Mouse (Mus musculus) MEL (cell line): ENCODE data around the gene Dusp5. TPM values are rescaled to one million over a fixed set of nuclear protein-coding genes. Genes with fewer than 3 reads are reported as not detected.

Experiments
- DNase-seq: peaks from one replicate; pipeline ENCODE4 v3.0.0; 2011; ENCODE audit warnings: low read depth, low spot score
- H3K27ac ChIP-seq: 2 replicates; pipeline ENCODE4 v1.5.1; 2012; ENCODE audit warnings: low read depth, mild to moderate bottlenecking, control low read depth, low read length, moderate library complexity; ENCODE audit not compliant: control insufficient read depth
- H3K27me3 ChIP-seq, 2 experiments: fragments of 150-350 bp in 1 of 2; sonication (generic) in 1 of 2; 2 replicates each; pipeline ENCODE4 v1.6.1; 2012; ENCODE audit warnings: low read length in 2 of 2, mild to moderate bottlenecking in 2 of 2, improper control_type of control experiment in 1 of 2, moderate library complexity in 1 of 2; ENCODE audit not compliant: insufficient read depth in 2 of 2, control insufficient read depth in 1 of 2
- H3K36me3 ChIP-seq, 2 experiments: 2 replicates each; pipeline ENCODE4 v1.6.1; 2012 to 2014; ENCODE audit warnings: low read length in 2 of 2, improper control_type of control experiment in 1 of 2, inconsistent platforms in 1 of 2, mild to moderate bottlenecking in 1 of 2; ENCODE audit not compliant: insufficient read depth in 2 of 2, control insufficient read depth in 1 of 2
- H3K4me1 ChIP-seq, 2 experiments: fragments of 150-350 bp in 1 of 2; sonication (generic) in 1 of 2; 2 replicates each; pipeline ENCODE4 v1.6.1; 2012; ENCODE audit warnings: low read length in 2 of 2, improper control_type of control experiment in 1 of 2, mild to moderate bottlenecking in 1 of 2; ENCODE audit not compliant: insufficient read depth in 2 of 2, control insufficient read depth in 1 of 2
- H3K4me3 ChIP-seq, 2 experiments: fragments of 150-350 bp in 1 of 2; sonication (generic) in 1 of 2; 2 replicates each; pipeline ENCODE4 v1.5.1; 2012; ENCODE audit warnings: low read depth in 2 of 2, low read length in 2 of 2, mild to moderate bottlenecking in 2 of 2, moderate library complexity in 2 of 2, control low read depth in 1 of 2, improper control_type of control experiment in 1 of 2; ENCODE audit not compliant: control insufficient read depth in 1 of 2, insufficient read depth in 1 of 2
- H3K79me2 ChIP-seq: 2 replicates; pipeline ENCODE4 v1.6.1; 2012; ENCODE audit warnings: mild to moderate bottlenecking, low read length, moderate library complexity; ENCODE audit not compliant: control insufficient read depth, poor library complexity, insufficient read depth
- H3K9ac ChIP-seq: 2 replicates; pipeline ENCODE4 v1.6.1; 2012; ENCODE audit warnings: low read depth, mild to moderate bottlenecking, control low read depth, low read length, moderate library complexity; ENCODE audit not compliant: control insufficient read depth, poor library complexity, severe bottlenecking
- H3K9me3 ChIP-seq: fragments of 150-350 bp; sonication (generic); replicated peaks from 2 replicates; pipeline ENCODE4 v1.6.1; 2012; ENCODE audit warnings: mild to moderate bottlenecking, low read length, improper control_type of control experiment, moderate library complexity; ENCODE audit not compliant: insufficient read depth
- BHLHE40 ChIP-seq: IDR thresholded peaks from 2 replicates; pipeline ENCODE4 v1.6.1; 2012; ENCODE audit warnings: low read depth, mild to moderate bottlenecking, inconsistent platforms, low read length, improper control_type of control experiment, borderline replicate concordance
- CHD2 ChIP-seq: IDR thresholded peaks from 2 replicates; pipeline ENCODE4 v1.6.1; 2011; ENCODE audit warnings: low read length, improper control_type of control experiment
- E2F4 ChIP-seq: IDR thresholded peaks from 2 replicates; pipeline ENCODE4 v1.6.1; 2011; ENCODE audit warnings: low read depth, low read length, improper control_type of control experiment, borderline replicate concordance
- GATA1 ChIP-seq: IDR thresholded peaks from 2 replicates; pipeline ENCODE4 v1.6.1; 2011; ENCODE audit warnings: low read depth, low read length, improper control_type of control experiment
- JUND ChIP-seq: IDR thresholded peaks from 2 replicates; pipeline ENCODE4 v1.6.1; 2011; ENCODE audit warnings: low read depth, mild to moderate bottlenecking, improper control_type of control experiment, low read length
- MAFK ChIP-seq: IDR thresholded peaks from 2 replicates; pipeline ENCODE4 v1.6.1; 2011; ENCODE audit warnings: low read depth, mild to moderate bottlenecking, low read length, improper control_type of control experiment, borderline replicate concordance
- MYB ChIP-seq: IDR thresholded peaks from 2 replicates; pipeline ENCODE4 v1.6.1; 2011; ENCODE audit warnings: mild to moderate bottlenecking, low read depth, low read length, improper control_type of control experiment
- NELFE ChIP-seq: IDR thresholded peaks from 2 replicates; pipeline ENCODE4 v1.6.1; 2011; ENCODE audit warnings: low read depth, low read length, improper control_type of control experiment
- NRF1 ChIP-seq: IDR thresholded peaks from 2 replicates; pipeline ENCODE4 v1.6.1; 2014; ENCODE audit warnings: low read depth, mild to moderate bottlenecking, inconsistent platforms, low read length, improper control_type of control experiment, moderate library complexity; ENCODE audit not compliant: poor library complexity, insufficient read depth, severe bottlenecking
- POLR2AphosphoS2 ChIP-seq: IDR thresholded peaks from 2 replicates; pipeline ENCODE4 v1.6.1; 2011; ENCODE audit warnings: low read length, improper control_type of control experiment
- RCOR1 ChIP-seq: IDR thresholded peaks from 2 replicates; pipeline ENCODE4 v1.6.1; 2012; ENCODE audit warnings: low read depth, mild to moderate bottlenecking, inconsistent platforms, low read length, improper control_type of control experiment
- TAL1 ChIP-seq: IDR thresholded peaks from 2 replicates; pipeline ENCODE4 v1.6.1; 2012; ENCODE audit warnings: mild to moderate bottlenecking, inconsistent platforms, low read length, moderate library complexity, mixed read lengths
- USF1 ChIP-seq: IDR thresholded peaks from 2 replicates; pipeline ENCODE4 v1.6.1; 2014; ENCODE audit warnings: low read depth, mild to moderate bottlenecking, inconsistent platforms, low read length, improper control_type of control experiment, moderate library complexity
- ZC3H11A ChIP-seq: IDR thresholded peaks from 2 replicates; pipeline ENCODE4 v1.6.1; 2012; ENCODE audit warnings: low read depth, mild to moderate bottlenecking, inconsistent platforms, low read length, improper control_type of control experiment
- ZKSCAN1 ChIP-seq: IDR thresholded peaks from 2 replicates; pipeline ENCODE4 v1.6.1; 2012; ENCODE audit warnings: low read depth, mild to moderate bottlenecking, inconsistent platforms, low read length, improper control_type of control experiment, moderate library complexity
- polyA plus RNA-seq, 2 experiments: library from polyadenylated mRNA; stranded (reverse) in 1 of 2; unstranded in 1 of 2; fragments of >175 nt in 1 of 2; fragments of >200 nt in 1 of 2; gene quantifications; 2 replicates each; pipeline versions ENCODE4 v1.2.1 to v1.2.4; 2012; ENCODE audit warnings: low replicate concordance in 2 of 2, low read depth in 1 of 2; ENCODE audit not compliant: insufficient read length in 2 of 2, insufficient read depth in 1 of 2, missing spikeins in 1 of 2
- total RNA-seq: library from RNA; depleted of rRNA; stranded (reverse); fragments of 300-350 nt; gene quantifications from 2 replicates; pipeline ENCODE4 v1.2.3, GENCODE M21; 2012

The Dusp5 gene
- total and polyA plus RNA-seq, 3 experiments: 7.6 to 13.8 TPM; not detected in 1

DNA sequence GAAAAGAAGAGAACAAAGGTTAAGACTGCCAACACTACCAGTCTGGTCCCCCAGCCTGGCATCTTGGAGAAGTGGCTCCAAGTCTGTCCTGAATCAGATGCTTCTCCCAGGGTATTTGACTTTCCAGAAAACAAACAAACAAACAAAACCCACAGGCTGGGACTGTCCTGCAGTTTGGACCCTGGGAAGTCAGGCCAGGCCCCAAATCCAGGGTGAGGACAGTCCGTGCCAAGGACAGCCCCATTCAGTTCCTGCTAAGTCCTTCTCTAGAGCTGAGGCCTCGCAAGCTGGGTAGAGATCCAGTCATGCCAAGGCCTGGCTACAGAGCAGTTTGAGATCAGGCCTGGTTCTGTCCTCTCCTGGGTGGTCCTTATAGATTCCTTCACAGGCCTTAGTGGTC lies 27.1 kb upstream of the Dusp5 start:
- Histone ChIP-seq H3K79me2 (no peaks in the 10 kb centered on the region), H3K36me3 (no peaks in the 10 kb centered on the region), H3K27ac (no peak overlapping the region), H3K9ac (no peak overlapping the region), H3K4me3 (no peak overlapping the region), H3K27me3 (no peaks in the 10 kb centered on the region; a peak in 1 of 4 replicates)
- DNase-seq: no peak
- TF ChIP-seq BHLHE40: no peak
- no peak for TF ChIP-seq MAFK
- TF ChIP-seq JUND: no peak
- TF ChIP-seq USF1: no peak
- no peak for TF ChIP-seq CHD2
- no peak for TF ChIP-seq MYB
- TF ChIP-seq ZC3H11A: no peak
- TF ChIP-seq NRF1: no peak
- TF ChIP-seq TAL1: no peak
- TF ChIP-seq ZKSCAN1: no peak
- TF ChIP-seq, all 39 proteins: peak for 0
- 0 out of 4 replicates have a peak, but pooled peaks cover 0 to 3% of the 10 kb centered on the region in 2 experiments for H3K4me1 ChIP-seq
- no peaks in the 10 kb centered on the region for H3K9me3 ChIP-seq

DNA sequence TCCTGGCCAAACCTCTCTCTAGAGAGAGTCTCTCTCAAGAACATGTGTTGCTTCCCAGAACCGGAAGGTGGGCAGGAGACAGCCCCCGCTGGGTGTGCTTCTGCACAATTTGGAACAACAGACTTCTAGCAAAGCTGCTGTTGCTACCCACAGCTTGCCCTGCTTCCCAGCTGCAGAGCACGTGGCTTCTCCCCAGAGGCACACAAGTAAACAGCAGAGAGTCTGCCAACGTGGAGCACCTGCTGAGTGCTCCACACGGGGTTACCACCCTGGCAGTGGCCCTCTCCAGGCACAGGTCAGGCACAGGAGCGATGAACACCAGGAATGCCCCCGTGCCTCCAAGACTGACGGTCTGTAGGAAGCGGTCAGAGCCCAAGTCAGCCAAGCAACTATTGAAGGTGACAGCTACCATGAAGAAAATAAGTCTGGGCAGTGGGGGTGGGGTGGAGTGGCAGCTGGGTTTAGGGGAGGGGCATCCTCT lies 26.0 kb upstream of the Dusp5 start:
- no peak for DNase-seq
- TF ChIP-seq BHLHE40 (no peak), GATA1 (no peak), RCOR1 (no peak), NELFE (no peak)
- no peak overlapping the region for H3K27ac ChIP-seq
- H3K36me3 ChIP-seq: no peaks in the 10 kb centered on the region
- H3K4me1 ChIP-seq: peaks cover 0 to 3% of the 10 kb centered on the region in 2 experiments; a peak in 1 of 4 replicates
- no peaks in the 10 kb centered on the region for H3K9me3 ChIP-seq
- no peaks in the 10 kb centered on the region for H3K79me2 ChIP-seq
- no peaks in the 10 kb centered on the region; a peak in 1 of 4 replicates for H3K27me3 ChIP-seq
- H3K4me3 ChIP-seq: no peak overlapping the region
- no peak overlapping the region for H3K9ac ChIP-seq

DNA sequence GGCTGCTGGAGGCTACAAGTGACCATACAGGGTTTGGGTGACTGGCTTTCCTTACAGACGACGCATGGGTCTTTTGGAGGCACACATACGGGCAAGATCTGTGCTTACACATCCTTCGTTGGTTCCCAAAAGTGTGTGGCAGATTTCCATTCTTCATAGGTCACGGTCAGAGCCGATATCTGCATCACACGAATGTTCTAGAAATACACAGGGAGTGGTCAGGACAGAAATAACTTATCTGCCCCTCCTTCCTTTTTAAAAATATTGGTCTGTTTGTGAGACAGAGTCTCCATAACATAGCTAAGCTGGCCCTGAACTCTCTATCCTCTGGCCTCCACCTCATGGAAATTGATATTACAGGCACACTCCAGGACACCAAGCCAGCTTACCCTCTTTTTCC lies 24.7 kb upstream of the Dusp5 start:
- peaks cover 0 to 3% of the 10 kb centered on the region in 2 experiments; a peak in 1 of 4 replicates for H3K4me1 ChIP-seq
- H3K79me2 ChIP-seq: no peaks in the 10 kb centered on the region
- no peaks in the 10 kb centered on the region for H3K36me3 ChIP-seq
- no peaks in the 10 kb centered on the region; a peak in 1 of 4 replicates for H3K27me3 ChIP-seq
- H3K9me3 ChIP-seq: no peaks in the 10 kb centered on the region
- TF ChIP-seq POLR2AphosphoS2: no peak
- TF ChIP-seq E2F4: no peak
- TF ChIP-seq, all 39 proteins: peak for 0
- no peak overlapping the region for H3K9ac ChIP-seq
- H3K4me3 ChIP-seq: no peak overlapping the region
- no peak for DNase-seq
- no peak overlapping the region for H3K27ac ChIP-seq
